Mouse (Mus musculus): ENCODE measurements around the gene Nol9. TPM values are rescaled to one million over a fixed set of nuclear protein-coding genes. Genes with fewer than 3 reads are reported as not detected.

The Nol9 gene
- polyA plus RNA-seq, 1 experiment from 2014 or later = 28.3 TPM

- ATAC-seq (replicated peaks; ENCODE audit: insufficient number of reproducible peaks, low FRiP score, low TSS enrichment, low read depth) = no peak
- H3K4me1 ChIP-seq (ENCODE audit: control insufficient read depth, insufficient read depth, low read length) = peaks cover 4% of the 10 kb centered on the region
Observed at GRCm38 (mm10) chr4:152008148-152008500, 31.0 kb upstream of the Nol9 start.

GRCm38 (mm10) chr4:152008622-152009075 is 30.5 kb upstream of the Nol9 start, which contains the start of gene Klhl21:
Klhl21 (plus strand) TSS chr4:152008803.
- DNase-seq (ENCODE audit: low spot score) (peak; percentile 97), ATAC-seq (replicated peaks; ENCODE audit: insufficient number of reproducible peaks, low FRiP score, low TSS enrichment, low read depth) (peak; percentile 82)
- H3K9ac ChIP-seq (replicated peaks; ENCODE audit: low read length) = peak within 1 kb of the TSS; percentile 46
- 0% methylated on average over 42 of the region's 45 CpGs for WGBS
- H3K4me3 ChIP-seq (ENCODE audit: low read depth, low read length) = peak within 1 kb of the TSS; percentile 73
- H3K27me3 ChIP-seq (ENCODE audit: control insufficient read depth, insufficient read depth, low read length) = no peaks in the 10 kb centered on the region; the same call in 1 of the 2 replicates
- peaks cover 4% of the 10 kb centered on the region for H3K4me1 ChIP-seq (ENCODE audit: control insufficient read depth, insufficient read depth, low read length)
- no peaks in the 10 kb centered on the region for H3K9me3 ChIP-seq (replicated peaks; ENCODE audit: control insufficient read depth, low read length)
- peak within 1 kb of the TSS; percentile 100 for H3K4me2 ChIP-seq (ENCODE audit: low read depth, low read length)
- H3K36me3 ChIP-seq (replicated peaks; ENCODE audit: control insufficient read depth, insufficient read depth, low read depth, low read length) = no peaks in the 10 kb centered on the region
- H3K27ac ChIP-seq (replicated peaks; ENCODE audit: low read depth, low read length) = peak within 1 kb of the TSS; percentile 72

More at GRCm38 (mm10) chr4:152008148-152008500, 31.0 kb upstream of the Nol9 start:
- 1% methylated on average over 14 of the region's 14 CpGs for WGBS
- Histone ChIP-seq H3K9ac (replicated peaks; ENCODE audit: low read length) (peak overlapping the region; percentile 46), H3K27ac (replicated peaks; ENCODE audit: low read depth, low read length) (no peak overlapping the region), H3K36me3 (replicated peaks; ENCODE audit: control insufficient read depth, insufficient read depth, low read depth, low read length) (no peaks in the 10 kb centered on the region), H3K9me3 (replicated peaks; ENCODE audit: control insufficient read depth, low read length) (no peaks in the 10 kb centered on the region), H3K4me2 (ENCODE audit: low read depth, low read length) (peak overlapping the region; percentile 100), H3K4me3 (ENCODE audit: low read depth, low read length) (peak overlapping the region; percentile 73), H3K27me3 (ENCODE audit: control insufficient read depth, insufficient read depth, low read length) (no peaks in the 10 kb centered on the region; the same call in 1 of the 2 replicates)
- no peak for DNase-seq (ENCODE audit: low spot score)

- under 1% methylated on average over 110 of the region's 115 CpGs for WGBS
- peak overlapping the region; percentile 46 for H3K9ac ChIP-seq (replicated peaks; ENCODE audit: low read length)
- H3K4me1 ChIP-seq (ENCODE audit: control insufficient read depth, insufficient read depth, low read length) = peaks cover 4% of the 10 kb centered on the region
- ATAC-seq (replicated peaks; ENCODE audit: insufficient number of reproducible peaks, low FRiP score, low TSS enrichment, low read depth) (peak; percentile 61), DNase-seq (ENCODE audit: low spot score) (peak; percentile 53)
- H3K27me3 ChIP-seq (ENCODE audit: control insufficient read depth, insufficient read depth, low read length) = no peaks in the 10 kb centered on the region; the same call in 1 of the 2 replicates
- H3K27ac ChIP-seq (replicated peaks; ENCODE audit: low read depth, low read length) = peak overlapping the region; percentile 72
- no peaks in the 10 kb centered on the region for H3K36me3 ChIP-seq (replicated peaks; ENCODE audit: control insufficient read depth, insufficient read depth, low read depth, low read length)
- H3K9me3 ChIP-seq (replicated peaks; ENCODE audit: control insufficient read depth, low read length) = no peaks in the 10 kb centered on the region
- peak overlapping the region; percentile 100 for H3K4me2 ChIP-seq (ENCODE audit: low read depth, low read length)
- peak overlapping the region; percentile 73 for H3K4me3 ChIP-seq (ENCODE audit: low read depth, low read length)
Observed at GRCm38 (mm10) chr4:152009076-152010051, 29.8 kb upstream of the Nol9 start.

- H3K27me3 ChIP-seq (ENCODE audit: control insufficient read depth, insufficient read depth, low read length) = no peaks in the 10 kb centered on the region; the same call in 1 of the 2 replicates
- peak overlapping the region; percentile 100 for H3K4me2 ChIP-seq (ENCODE audit: low read depth, low read length)
- peak; percentile 5; the same call in 1 of the 2 replicates for ATAC-seq (replicated peaks; ENCODE audit: insufficient number of reproducible peaks, low FRiP score, low TSS enrichment, low read depth)
- DNase-seq (ENCODE audit: low spot score) = no peak
- H3K27ac ChIP-seq (replicated peaks; ENCODE audit: low read depth, low read length) = no peak overlapping the region
- H3K9me3 ChIP-seq (replicated peaks; ENCODE audit: control insufficient read depth, low read length) = no peaks in the 10 kb centered on the region
- 2% methylated on average over 10 of the region's 10 CpGs for WGBS
- peak overlapping the region; percentile 73 for H3K4me3 ChIP-seq (ENCODE audit: low read depth, low read length)
- peaks cover 4% of the 10 kb centered on the region for H3K4me1 ChIP-seq (ENCODE audit: control insufficient read depth, insufficient read depth, low read length)
- peak overlapping the region; percentile 46 for H3K9ac ChIP-seq (replicated peaks; ENCODE audit: low read length)
- H3K36me3 ChIP-seq (replicated peaks; ENCODE audit: control insufficient read depth, insufficient read depth, low read depth, low read length) = no peaks in the 10 kb centered on the region
Observed at GRCm38 (mm10) chr4:152010091-152010706, 28.9 kb upstream of the Nol9 start.

GRCm38 (mm10) chr4:152010707-152011134 is 28.4 kb upstream of the Nol9 start:
- H3K9me3 ChIP-seq (replicated peaks; ENCODE audit: control insufficient read depth, low read length) = no peaks in the 10 kb centered on the region
- peaks cover 4% of the 10 kb centered on the region for H3K4me1 ChIP-seq (ENCODE audit: control insufficient read depth, insufficient read depth, low read length)
- H3K27me3 ChIP-seq (ENCODE audit: control insufficient read depth, insufficient read depth, low read length) = no peaks in the 10 kb centered on the region; the same call in 1 of the 2 replicates
- peak overlapping the region; percentile 73 for H3K4me3 ChIP-seq (ENCODE audit: low read depth, low read length)
- peak overlapping the region; percentile 23 for H3K9ac ChIP-seq (replicated peaks; ENCODE audit: low read length)
- H3K4me2 ChIP-seq (ENCODE audit: low read depth, low read length) = peak overlapping the region; percentile 100
- no peak overlapping the region for H3K27ac ChIP-seq (replicated peaks; ENCODE audit: low read depth, low read length)
- WGBS = 5% methylated on average over 13 of the region's 13 CpGs
- DNase-seq (ENCODE audit: low spot score) = no peak
- no peaks in the 10 kb centered on the region; the same call in 1 of the 2 replicates for H3K36me3 ChIP-seq (replicated peaks; ENCODE audit: control insufficient read depth, insufficient read depth, low read depth, low read length)
- ATAC-seq (replicated peaks; ENCODE audit: insufficient number of reproducible peaks, low FRiP score, low TSS enrichment, low read depth) = no peak

GRCm38 (mm10) chr4:152011171-152011760 is 27.9 kb upstream of the Nol9 start:
- peak overlapping the region; percentile 23 for H3K9ac ChIP-seq (replicated peaks; ENCODE audit: low read length)

GRCm38 (mm10) chr4:152012109-152012508 is 27.0 kb upstream of the Nol9 start:
- Histone ChIP-seq H3K27ac (replicated peaks; ENCODE audit: low read depth, low read length) (no peak overlapping the region), H3K4me2 (ENCODE audit: low read depth, low read length) (no peak overlapping the region), H3K36me3 (replicated peaks; ENCODE audit: control insufficient read depth, insufficient read depth, low read depth, low read length) (no peaks in the 10 kb centered on the region; the same call in 1 of the 2 replicates), H3K27me3 (ENCODE audit: control insufficient read depth, insufficient read depth, low read length) (no peaks in the 10 kb centered on the region; the same call in 1 of the 2 replicates), H3K9ac (replicated peaks; ENCODE audit: low read length) (no peak overlapping the region), H3K4me1 (ENCODE audit: control insufficient read depth, insufficient read depth, low read length) (peaks cover 4% of the 10 kb centered on the region), H3K4me3 (ENCODE audit: low read depth, low read length) (no peak overlapping the region), H3K9me3 (replicated peaks; ENCODE audit: control insufficient read depth, low read length) (no peaks in the 10 kb centered on the region)
- DNase-seq (ENCODE audit: low spot score) = no peak
- no peak for ATAC-seq (replicated peaks; ENCODE audit: insufficient number of reproducible peaks, low FRiP score, low TSS enrichment, low read depth)
- 90% methylated on average over 16 of the region's 16 CpGs for WGBS

More at GRCm38 (mm10) chr4:152011171-152011760, 27.9 kb upstream of the Nol9 start:
- no peak for ATAC-seq (replicated peaks; ENCODE audit: insufficient number of reproducible peaks, low FRiP score, low TSS enrichment, low read depth)
- H3K27ac ChIP-seq (replicated peaks; ENCODE audit: low read depth, low read length) = no peak overlapping the region
- 64% methylated on average over 8 of the region's 8 CpGs for WGBS
- no peak for DNase-seq (ENCODE audit: low spot score)
- H3K9me3 ChIP-seq (replicated peaks; ENCODE audit: control insufficient read depth, low read length) = no peaks in the 10 kb centered on the region
- H3K4me2 ChIP-seq (ENCODE audit: low read depth, low read length) = peak overlapping the region; percentile 100
- peak overlapping the region; percentile 73 for H3K4me3 ChIP-seq (ENCODE audit: low read depth, low read length)
- H3K4me1 ChIP-seq (ENCODE audit: control insufficient read depth, insufficient read depth, low read length) = peaks cover 4% of the 10 kb centered on the region
- H3K36me3 ChIP-seq (replicated peaks; ENCODE audit: control insufficient read depth, insufficient read depth, low read depth, low read length) = no peaks in the 10 kb centered on the region; the same call in 1 of the 2 replicates
- no peaks in the 10 kb centered on the region; the same call in 1 of the 2 replicates for H3K27me3 ChIP-seq (ENCODE audit: control insufficient read depth, insufficient read depth, low read length)
